Mouse (Mus musculus) cerebellum, adult 11-12 months (tissue): ENCODE data around the gene Gm44790.
"Not testable (repeated sequence)": the region's sequence is repeated elsewhere in the genome, so short reads cannot be mapped to it uniquely, and the experiment has no call there.

Experiments used
- DNase-seq: peaks from one replicate; pipeline ENCODE4 v3.0.0; 2022

Gene Gm44790

GRCm38 (mm10) chr6:86426358-86426757 is at the start of gene Gm44790:
Gm44790 (plus strand) TSS chr6:86426658.
- DNase-seq, result no peak

DNA sequence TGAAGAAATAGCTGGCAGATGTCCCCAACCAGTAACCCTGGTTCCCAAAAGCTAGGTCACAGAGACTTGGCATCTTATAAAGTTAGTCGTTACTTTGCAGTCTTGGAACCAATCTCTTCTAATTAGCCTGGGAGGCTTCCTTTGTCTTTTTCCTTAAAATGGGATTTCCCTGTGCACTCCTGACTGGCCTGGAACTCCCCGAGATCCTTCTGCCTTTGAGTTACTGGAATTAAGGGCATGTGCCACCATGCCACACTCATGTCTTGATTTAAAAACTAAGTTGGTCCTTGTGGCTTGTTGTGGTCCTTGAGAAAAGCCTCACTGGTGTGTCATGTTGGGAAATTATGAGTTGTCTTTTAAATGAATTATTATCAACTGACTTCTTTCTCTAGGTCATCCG is 48.1 kb upstream of the Gm44790 start:
- no peak for DNase-seq

DNA sequence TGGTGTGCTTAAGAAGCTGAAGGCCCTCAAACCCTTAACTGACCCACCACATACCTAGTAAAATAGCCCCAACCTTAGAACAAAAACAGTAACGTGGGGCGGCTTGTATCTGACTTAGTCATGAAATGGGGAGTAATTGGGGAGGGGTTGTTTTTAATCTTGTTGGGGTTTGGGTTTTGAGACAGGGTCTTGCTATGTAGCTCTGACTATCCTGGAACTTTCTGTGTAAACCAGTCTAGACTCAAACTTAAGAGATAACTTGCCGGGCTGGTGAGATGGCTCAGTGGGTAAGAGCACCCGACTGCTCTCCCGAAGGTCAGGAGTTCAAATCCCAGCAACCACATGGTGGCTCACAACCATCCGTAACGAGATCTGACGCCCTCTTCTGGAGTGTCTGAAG is 46.3 kb upstream of the Gm44790 start:
- DNase-seq, result not testable (repeated sequence)

- no peak for DNase-seq
These were observed 43.9 kb upstream of the Gm44790 start for GRCm38 (mm10) chr6:86382551-86382950.

GRCm38 (mm10) chr6:86383370-86383769 is 43.1 kb upstream of the Gm44790 start:
- no peak for DNase-seq

GRCm38 (mm10) chr6:86384692-86385091 is 41.8 kb upstream of the Gm44790 start:
- no peak for DNase-seq

DNA sequence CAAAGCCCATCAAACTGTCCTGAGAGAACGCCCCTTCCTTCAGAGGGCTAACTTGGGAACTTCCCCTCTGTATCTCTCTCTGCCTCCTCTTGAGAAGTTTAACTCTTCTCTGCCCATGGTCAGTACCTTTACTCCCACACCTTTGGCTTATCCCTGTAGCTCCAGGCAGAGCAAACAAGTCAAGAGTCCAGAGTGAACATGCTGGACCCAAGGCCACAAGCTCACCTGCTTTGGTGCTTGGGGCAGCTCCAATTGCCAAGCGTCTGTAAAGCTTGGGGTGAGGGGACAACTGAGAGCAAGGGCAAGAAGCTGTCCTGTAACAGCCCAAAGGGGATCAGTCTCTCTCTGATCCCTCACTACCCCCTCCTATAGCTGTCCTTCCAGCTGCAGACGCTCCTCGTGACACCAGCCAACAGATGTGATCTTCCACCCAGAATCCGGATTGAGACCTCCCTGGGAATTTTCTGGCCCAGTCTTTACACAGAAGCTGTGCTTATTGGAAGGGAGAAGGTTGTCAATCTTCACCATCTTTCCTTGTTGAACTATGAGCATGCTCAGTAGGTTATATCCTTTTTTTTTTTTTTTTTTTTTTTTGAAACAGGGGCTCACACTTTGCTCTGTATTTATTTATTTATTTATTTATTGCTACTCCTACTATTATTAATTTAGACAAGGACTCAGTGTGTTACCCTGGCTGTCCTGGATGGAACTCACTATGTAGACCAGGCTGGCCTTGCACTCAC is 40.9 kb upstream of the Gm44790 start:
- no peak for DNase-seq

GRCm38 (mm10) chr6:86387313-86387712 is 39.1 kb upstream of the Gm44790 start:
- DNase-seq, result no peak

DNA sequence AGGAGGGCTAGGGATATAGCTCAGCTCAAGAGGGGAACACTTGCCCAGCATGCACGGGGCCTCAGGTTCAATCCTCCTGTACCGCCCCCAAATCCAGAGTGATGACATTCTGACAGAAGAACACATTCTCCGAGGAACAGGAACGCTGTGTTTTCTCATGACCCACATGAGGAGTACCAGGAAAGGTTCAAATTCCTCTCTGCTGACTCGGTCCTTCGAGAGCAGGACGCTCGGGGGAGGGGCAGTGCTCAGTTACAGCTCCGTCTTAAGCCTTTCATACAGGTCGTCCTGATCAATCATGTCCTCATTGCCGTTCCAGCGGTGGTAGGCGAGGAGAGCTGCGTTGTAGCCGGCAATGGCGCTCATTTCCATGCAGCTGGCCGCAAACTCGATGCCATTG is 38.0 kb upstream of the Gm44790 start:
- no peak for DNase-seq

DNA sequence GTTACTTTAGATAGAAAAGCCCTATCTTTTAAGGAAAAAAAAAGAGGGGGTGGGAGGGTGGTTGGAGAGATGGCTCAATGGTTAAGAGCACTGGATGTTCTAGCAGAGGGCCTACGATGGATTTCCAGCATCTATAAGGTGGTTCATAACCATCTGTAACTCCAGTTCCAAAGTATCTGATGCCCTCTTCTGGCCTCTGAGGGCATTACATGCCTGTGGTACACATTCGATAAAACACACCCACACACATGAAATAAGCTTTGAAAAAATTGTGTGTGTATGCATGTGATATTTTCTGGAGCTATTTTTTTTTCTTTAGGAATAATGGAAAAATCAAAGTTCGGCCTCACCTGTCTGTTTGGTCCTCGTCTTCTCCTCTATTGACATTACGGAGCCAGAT is 35.1 kb upstream of the Gm44790 start:
- no peak for DNase-seq

DNA sequence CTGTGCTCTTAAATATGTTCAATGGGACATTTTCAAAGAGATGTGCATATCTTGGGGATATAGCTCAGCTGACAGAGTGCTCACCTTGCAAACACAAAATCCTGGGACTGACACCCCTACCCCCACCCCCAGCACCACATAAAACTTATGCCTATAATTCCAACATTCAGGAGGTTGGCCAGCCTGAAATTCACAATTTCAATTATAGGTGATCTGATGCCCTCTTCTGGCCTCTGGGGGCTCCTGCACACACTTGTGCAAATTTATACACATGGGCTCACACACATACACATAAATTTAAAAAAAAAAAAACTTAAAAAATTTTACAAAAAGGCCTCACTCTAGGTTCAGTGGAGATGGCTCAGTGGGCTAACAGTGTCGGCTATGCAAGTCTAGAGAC is 33.3 kb upstream of the Gm44790 start:
- no peak for DNase-seq

DNA sequence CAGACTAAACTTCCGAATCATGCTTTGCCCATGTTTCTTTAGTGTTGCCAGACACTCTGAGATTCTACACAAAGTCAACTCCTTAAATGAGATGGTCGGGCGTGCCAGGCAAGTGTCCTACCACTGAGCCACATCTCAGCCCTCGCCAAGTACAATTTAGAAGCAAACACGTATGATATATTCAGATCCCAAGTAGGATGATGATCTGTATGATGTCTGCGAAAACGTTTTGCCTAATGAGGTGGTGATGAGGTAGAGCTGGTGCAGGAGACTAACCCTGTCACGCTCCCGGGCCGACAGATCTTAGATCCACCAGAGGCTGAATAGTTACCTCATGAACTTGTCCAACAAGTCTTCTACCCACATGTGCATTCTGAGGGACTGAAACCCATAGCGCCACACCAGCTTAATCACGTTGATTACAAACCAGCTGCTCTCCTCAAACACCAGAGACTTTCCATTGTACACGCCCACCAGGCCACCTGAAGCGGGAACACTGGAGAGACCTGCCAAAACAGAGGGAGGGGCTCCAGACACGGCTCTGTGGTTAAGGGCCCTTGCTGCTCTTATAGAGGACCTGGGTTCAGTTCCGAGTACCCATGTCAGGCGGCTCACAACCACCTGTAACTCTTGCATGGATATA is 32.3 kb upstream of the Gm44790 start:
- DNase-seq, result no peak

DNA sequence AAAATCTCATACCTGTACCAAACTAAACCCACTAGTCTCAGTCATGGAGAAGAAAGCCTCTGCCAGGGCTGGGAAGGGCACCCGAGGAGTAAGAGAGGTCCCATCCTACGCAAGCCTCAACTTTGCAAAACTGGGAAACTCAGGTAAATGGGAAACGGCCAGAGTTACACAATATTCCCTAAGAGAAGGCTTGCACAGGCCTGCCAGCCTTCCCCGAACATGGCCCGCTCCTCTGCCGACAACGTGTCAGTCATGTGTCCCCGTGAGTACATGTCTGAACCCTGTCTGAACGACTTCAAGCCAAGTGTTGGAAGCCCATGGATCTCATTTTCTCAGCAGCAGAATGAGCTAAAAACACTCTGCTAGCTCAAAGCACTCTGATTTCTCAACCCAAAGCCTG is 31.4 kb upstream of the Gm44790 start:
- no peak for DNase-seq

GRCm38 (mm10) chr6:86395969-86396368 is 30.5 kb upstream of the Gm44790 start:
- DNase-seq, result no peak

DNA sequence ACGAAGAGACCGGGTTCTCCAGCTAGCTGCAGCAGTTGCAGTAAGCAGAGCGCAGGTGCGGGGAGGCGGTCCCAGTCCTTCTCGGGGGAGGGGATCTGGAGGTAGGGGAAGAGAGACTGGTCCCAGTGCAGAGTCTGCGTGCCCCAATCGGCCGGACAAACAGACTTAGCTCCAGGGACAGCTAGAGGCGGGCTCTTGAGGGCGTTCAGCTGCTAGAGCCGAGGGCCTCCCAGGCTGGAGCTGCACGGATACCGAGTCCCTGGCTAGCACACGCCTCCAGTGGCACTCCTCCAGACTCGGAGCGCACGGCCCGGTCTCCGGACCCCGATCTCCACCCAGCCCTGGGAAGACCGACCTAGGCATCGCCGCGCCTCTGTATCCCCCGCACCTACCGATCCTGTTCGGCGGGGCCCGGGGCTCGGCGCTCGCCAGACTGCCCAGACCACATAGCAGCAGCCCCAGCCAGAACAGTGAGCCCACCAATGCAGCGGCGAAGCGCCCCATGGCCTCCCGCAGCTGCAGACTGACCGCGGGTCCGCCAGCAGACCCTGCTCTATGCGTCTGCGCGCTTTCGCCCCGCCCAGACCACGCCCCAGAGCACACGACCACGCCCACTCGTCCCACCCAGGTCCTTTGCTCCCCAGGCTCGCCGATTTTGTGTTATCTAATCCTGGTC is 29.7 kb upstream of the Gm44790 start, which contains the start of gene Pcyox1:
Pcyox1 (minus strand) TSS at position 574 of the 676 bp plus-strand sequence.
- DNase-seq, result peak; percentile 88

- no peak for DNase-seq
These were observed 29.0 kb upstream of the Gm44790 start for GRCm38 (mm10) chr6:86397257-86397980.

DNA sequence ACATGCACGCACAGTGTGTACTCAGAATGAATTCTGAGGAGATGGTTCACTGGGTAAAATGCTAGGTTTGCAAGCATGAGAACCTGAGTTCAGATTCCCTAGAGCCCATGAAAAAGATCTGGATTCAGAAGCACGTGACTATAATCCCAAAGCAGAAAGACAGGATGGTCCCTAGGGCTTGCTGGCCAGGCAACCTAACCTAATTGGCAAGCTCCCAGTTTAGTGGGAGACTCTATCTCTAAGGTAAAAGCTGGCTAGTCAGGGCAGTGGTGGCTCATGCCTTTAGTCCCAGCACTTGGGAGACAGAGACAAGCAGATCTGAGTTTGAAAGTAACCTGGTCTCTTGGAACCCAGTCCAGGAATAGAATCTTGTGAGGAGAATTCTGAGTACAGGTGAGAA is 27.5 kb upstream of the Gm44790 start:
- no peak for DNase-seq

DNA sequence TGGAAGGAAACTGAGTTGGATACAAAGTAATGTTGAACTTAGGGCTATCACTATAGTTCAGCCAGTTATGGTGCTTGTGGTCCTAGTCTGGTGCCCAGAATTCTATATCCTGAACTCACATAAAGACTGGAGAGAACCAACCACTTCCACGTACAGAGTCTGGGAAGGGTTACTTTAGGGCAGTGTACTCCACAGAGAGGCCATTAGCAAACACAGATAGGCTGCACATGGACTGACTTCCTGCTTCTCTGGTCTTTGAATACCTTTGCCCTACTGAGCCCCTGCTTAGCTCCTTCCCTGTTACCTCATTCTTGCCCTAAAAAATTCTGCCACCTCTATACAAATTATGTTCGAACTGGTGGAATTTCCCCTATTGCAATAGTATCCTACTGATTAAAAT is 26.5 kb upstream of the Gm44790 start:
- no peak for DNase-seq

- peak; percentile 51 for DNase-seq
These were observed 25.5 kb upstream of the Gm44790 start for GRCm38 (mm10) chr6:86400972-86401371.

GRCm38 (mm10) chr6:86402681-86403607 is 23.5 kb upstream of the Gm44790 start:
- no peak for DNase-seq

DNA sequence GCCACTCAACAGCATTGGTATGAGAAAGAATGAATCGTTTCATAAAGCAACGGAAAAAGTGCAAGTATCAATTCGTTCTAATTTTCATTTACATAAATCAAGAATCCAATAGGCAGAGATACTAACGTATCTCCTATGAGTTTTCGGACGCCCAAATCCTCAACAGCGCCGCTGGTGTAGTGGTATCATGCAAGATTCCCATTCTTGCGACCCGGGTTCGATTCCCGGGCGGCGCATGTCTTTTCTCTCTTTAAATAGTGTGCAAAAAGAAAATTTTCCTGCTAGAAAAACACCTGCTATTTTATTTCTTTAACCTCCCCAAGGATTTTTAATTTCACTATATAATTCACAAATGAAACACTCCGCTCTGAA is 22.7 kb upstream of the Gm44790 start:
- no peak for DNase-seq
